In genomic region chr7:34319957-34320356, GRCm38 (mm10) we compare ENCODE assay signal across 9 mouse cellular contexts. TPM values are rescaled to one million over a fixed set of nuclear protein-coding genes. Genes with fewer than 3 reads are reported as not detected.
DNase-seq lines count a peak whose midpoint lies in the region; ATAC-seq lines count a peak whose summit lies in the region.
"Had no signal": no experiment of that assay in that cellular context is flagged by ENCODE, and none has a peak within 500 bp of the region (broad histone marks: within the 10 kb centered on the region; RNA-seq: fewer than 3 reads in every experiment).

No protein-coding gene starts in this region.

- no peak for DNase-seq in frontal cortex, postnatal 25 days (ENCODE audit: low spot score in 2 of 2)
- DNase-seq in ovary, postnatal 36 days (ENCODE audit: low spot score), result peak; percentile 41
- DNase-seq in ovary, postnatal 14 days (ENCODE audit: low spot score), result no peak
- DNase-seq in heart, adult 9 months (ENCODE audit: low spot score in 2 of 2), result peak; percentile 65
- DNase-seq in left cerebral cortex, adult 9 months (ENCODE audit: low spot score in 2 of 2), result peak; percentile 65 to 71
- no peak for DNase-seq in spleen, postnatal 4 days (ENCODE audit: low spot score in 2 of 2)
- DNase-seq in forebrain, embryonic 10.5 days (ENCODE audit: extremely low spot score, low spot score), result no peak

- no peak overlapping the region for H3K27ac ChIP-seq in forebrain, embryonic 10.5 days
- H3K27ac ChIP-seq: embryonic facial prominence, embryonic 13.5 days had no signal

- H3K36me3 ChIP-seq in forebrain, embryonic 10.5 days (replicated peaks), result no peaks in the 10 kb centered on the region
- H3K36me3 ChIP-seq: embryonic facial prominence, embryonic 13.5 days had no signal

- H3K4me1 ChIP-seq in forebrain, embryonic 10.5 days, result peaks cover 7% of the 10 kb centered on the region

- 29% methylated on average over 3 of the region's 3 CpGs for WGBS in forebrain, embryonic 10.5 days

- H3K4me3 ChIP-seq in forebrain, embryonic 10.5 days, result no peak overlapping the region
- H3K4me3 ChIP-seq: embryonic facial prominence, embryonic 13.5 days had no signal

- no peaks in the 10 kb centered on the region for H3K27me3 ChIP-seq in forebrain, embryonic 10.5 days (ENCODE audit: poor library complexity, severe bottlenecking)
- H3K27me3 ChIP-seq: embryonic facial prominence, embryonic 13.5 days had no signal

- ATAC-seq in frontal cortex, adult (ENCODE audit: low TSS enrichment), result peak; percentile 83

- peaks cover 4% of the 10 kb centered on the region; the same call in 1 of the 2 replicates for H3K9me3 ChIP-seq in forebrain, embryonic 10.5 days
- H3K9me3 ChIP-seq: embryonic facial prominence, embryonic 13.5 days had no signal

RNA-seq across cellular contexts. Expression of gene 4931406P16Rik, which starts 6.6 kb away (rescaled TPM):
- polyA plus RNA-seq in forebrain, embryonic 10.5 days (2016; fragmentation: Nextera tagmentation; extraction: Ambion mirVana), result 23.8 and 25.3 TPM in 2 replicates

Comparison
In these comparisons a context has a peak if more than half of its experiments do, and no peak if none do; other contexts are left out.
1. DNase-seq: peak in ovary, postnatal 36 days (single experiment), heart, adult 9 months (2 of 2) and left cerebral cortex, adult 9 months (2 of 2); none in frontal cortex, postnatal 25 days (0 of 2), ovary, postnatal 14 days (single experiment), spleen, postnatal 4 days (0 of 2) and forebrain, embryonic 10.5 days (single experiment).